Mouse (Mus musculus): ENCODE measurements around the gene Gata5. TPM values are rescaled to one million over a fixed set of nuclear protein-coding genes. Genes with fewer than 3 reads are reported as not detected.

The Gata5 gene
- polyA plus RNA-seq (2015; fragmentation: Nextera tagmentation; extraction: Ambion mirVana) = 0.05 TPM in 1 of 2 replicates, not detected in the other

GRCm38 (mm10) chr2:180334551-180334986 is at the start of gene Gata5:
Gata5 (minus strand) TSS chr2:180334699.
- Histone ChIP-seq H3K4me3 (peak within 1 kb of the TSS; percentile 34), H3K9ac (peak within 1 kb of the TSS; percentile 49; the same call in 1 of the 2 replicates), H3K27ac (no peak within 1 kb of the TSS), H3K9me3 (no peaks in the 10 kb centered on the region), H3K27me3 (peaks cover 96% of the 10 kb centered on the region), H3K4me2 (peak within 1 kb of the TSS; percentile 55), H3K36me3 (no peaks in the 10 kb centered on the region), H3K4me1 (replicated peaks) (peaks cover 15% of the 10 kb centered on the region)
- WGBS = under 1% methylated on average over 33 of the region's 33 CpGs
- no peak for ATAC-seq (ENCODE audit: low FRiP score)

- ATAC-seq (ENCODE audit: low FRiP score) = no peak
- no peaks in the 10 kb centered on the region for H3K9me3 ChIP-seq
- WGBS = 90% methylated on average over 5 of the region's 5 CpGs
Measured at GRCm38 (mm10) chr2:180376730-180377129, 42.2 kb upstream of the Gata5 start.

GRCm38 (mm10) chr2:180373256-180373655 is 38.8 kb upstream of the Gata5 start:
- Histone ChIP-seq H3K4me1 (replicated peaks) (no peaks in the 10 kb centered on the region), H3K27me3 (0 out of 2 replicates have a peak, but pooled peaks cover 3% of the 10 kb centered on the region), H3K4me2 (no peak overlapping the region), H3K4me3 (no peak overlapping the region), H3K36me3 (no peaks in the 10 kb centered on the region), H3K9ac (no peak overlapping the region), H3K9me3 (no peaks in the 10 kb centered on the region), H3K27ac (no peak overlapping the region)
- WGBS = 76% methylated on average over 10 of the region's 10 CpGs
- ATAC-seq (ENCODE audit: low FRiP score) = no peak

More at GRCm38 (mm10) chr2:180376730-180377129, 42.2 kb upstream of the Gata5 start:
- Histone ChIP-seq H3K27me3 (0 out of 2 replicates have a peak, but pooled peaks cover under 1% of the 10 kb centered on the region), H3K4me2 (no peak overlapping the region), H3K4me1 (replicated peaks) (no peaks in the 10 kb centered on the region), H3K9ac (no peak overlapping the region), H3K4me3 (no peak overlapping the region), H3K36me3 (no peaks in the 10 kb centered on the region), H3K27ac (no peak overlapping the region)

- H3K9ac ChIP-seq = no peak overlapping the region
- H3K27me3 ChIP-seq = peaks cover 3% of the 10 kb centered on the region; the same call in 1 of the 2 replicates
- no peaks in the 10 kb centered on the region for H3K9me3 ChIP-seq
- WGBS = 82% methylated on average over 5 of the region's 5 CpGs
- no peaks in the 10 kb centered on the region for H3K36me3 ChIP-seq
- H3K4me3 ChIP-seq = no peak overlapping the region
- H3K4me2 ChIP-seq = no peak overlapping the region
- no peak overlapping the region for H3K27ac ChIP-seq
- no peak for ATAC-seq (ENCODE audit: low FRiP score)
- no peaks in the 10 kb centered on the region for H3K4me1 ChIP-seq (replicated peaks)
Measured at GRCm38 (mm10) chr2:180368359-180368758, 33.9 kb upstream of the Gata5 start.

- Histone ChIP-seq H3K27me3 (peaks cover 3% of the 10 kb centered on the region; the same call in 1 of the 2 replicates), H3K4me1 (replicated peaks) (no peaks in the 10 kb centered on the region), H3K4me3 (no peak overlapping the region), H3K4me2 (no peak overlapping the region), H3K9me3 (no peaks in the 10 kb centered on the region), H3K27ac (no peak overlapping the region), H3K36me3 (no peaks in the 10 kb centered on the region), H3K9ac (no peak overlapping the region)
- 82% methylated on average over 4 of the region's 4 CpGs for WGBS
- ATAC-seq (ENCODE audit: low FRiP score) = no peak
Measured at GRCm38 (mm10) chr2:180367350-180367749, 32.9 kb upstream of the Gata5 start.

GRCm38 (mm10) chr2:180363434-180363720 is 28.9 kb upstream of the Gata5 start:
- ATAC-seq (ENCODE audit: low FRiP score) = no peak
- Histone ChIP-seq H3K9ac (no peak overlapping the region), H3K4me1 (replicated peaks) (no peaks in the 10 kb centered on the region), H3K36me3 (no peaks in the 10 kb centered on the region), H3K4me2 (no peak overlapping the region), H3K4me3 (no peak overlapping the region), H3K27me3 (peaks cover 12% of the 10 kb centered on the region), H3K27ac (no peak overlapping the region), H3K9me3 (no peaks in the 10 kb centered on the region)
- 86% methylated on average over 3 of the region's 3 CpGs for WGBS

- no peaks in the 10 kb centered on the region for H3K36me3 ChIP-seq
- H3K4me3 ChIP-seq = no peak overlapping the region
- H3K4me2 ChIP-seq = no peak overlapping the region
- H3K4me1 ChIP-seq (replicated peaks) = no peaks in the 10 kb centered on the region
- H3K27me3 ChIP-seq = peaks cover 15% of the 10 kb centered on the region
- H3K27ac ChIP-seq = no peak overlapping the region
- ATAC-seq (ENCODE audit: low FRiP score) = no peak
- no peak overlapping the region for H3K9ac ChIP-seq
- 75% methylated on average over 7 of the region's 7 CpGs for WGBS
- no peaks in the 10 kb centered on the region for H3K9me3 ChIP-seq
Measured at GRCm38 (mm10) chr2:180362585-180363433, 28.3 kb upstream of the Gata5 start.

GRCm38 (mm10) chr2:180359062-180359461 is 24.6 kb upstream of the Gata5 start:
- Histone ChIP-seq H3K27me3 (peaks cover 15% of the 10 kb centered on the region; the same call in 1 of the 2 replicates), H3K4me3 (no peak overlapping the region), H3K27ac (no peak overlapping the region), H3K36me3 (no peaks in the 10 kb centered on the region), H3K4me2 (no peak overlapping the region), H3K4me1 (replicated peaks) (no peaks in the 10 kb centered on the region), H3K9ac (no peak overlapping the region), H3K9me3 (no peaks in the 10 kb centered on the region)
- WGBS = 11% methylated on average over 4 of the region's 4 CpGs
- no peak for ATAC-seq (ENCODE audit: low FRiP score)

GRCm38 (mm10) chr2:180353338-180353737 is 18.8 kb upstream of the Gata5 start:
- peaks cover 17% of the 10 kb centered on the region; the same call in 1 of the 2 replicates for H3K27me3 ChIP-seq
- no peaks in the 10 kb centered on the region for H3K36me3 ChIP-seq
- H3K27ac ChIP-seq = no peak overlapping the region
- no peak overlapping the region for H3K9ac ChIP-seq
- no peaks in the 10 kb centered on the region for H3K9me3 ChIP-seq
- no peak overlapping the region for H3K4me3 ChIP-seq
- WGBS = 60% methylated on average over 18 of the region's 20 CpGs
- no peaks in the 10 kb centered on the region for H3K4me1 ChIP-seq (replicated peaks)
- peak overlapping the region; percentile 27; the same call in 1 of the 2 replicates for H3K4me2 ChIP-seq
- no peak for ATAC-seq (ENCODE audit: low FRiP score)

GRCm38 (mm10) chr2:180350700-180351099 is 16.2 kb upstream of the Gata5 start:
- 0 out of 2 replicates have a peak, but pooled peaks cover 21% of the 10 kb centered on the region for H3K27me3 ChIP-seq
- ATAC-seq (ENCODE audit: low FRiP score) = no peak
- 49% methylated on average over 2 of the region's 2 CpGs for WGBS
- H3K9ac ChIP-seq = no peak overlapping the region
- H3K4me3 ChIP-seq = no peak overlapping the region
- H3K4me2 ChIP-seq = no peak overlapping the region
- no peaks in the 10 kb centered on the region for H3K36me3 ChIP-seq
- H3K4me1 ChIP-seq (replicated peaks) = no peaks in the 10 kb centered on the region
- H3K27ac ChIP-seq = no peak overlapping the region
- no peaks in the 10 kb centered on the region for H3K9me3 ChIP-seq

- ATAC-seq (ENCODE audit: low FRiP score) = peak; percentile 65
Measured at GRCm38 (mm10) chr2:180346820-180347497, 12.5 kb upstream of the Gata5 start.

GRCm38 (mm10) chr2:180343092-180343491 is 8.6 kb upstream of the Gata5 start:
- no peak for ATAC-seq (ENCODE audit: low FRiP score)

More at GRCm38 (mm10) chr2:180346820-180347497, 12.5 kb upstream of the Gata5 start:
- H3K4me2 ChIP-seq = no peak overlapping the region
- H3K9me3 ChIP-seq = no peaks in the 10 kb centered on the region
- no peaks in the 10 kb centered on the region for H3K36me3 ChIP-seq
- H3K4me1 ChIP-seq (replicated peaks) = peaks cover 11% of the 10 kb centered on the region
- H3K4me3 ChIP-seq = no peak overlapping the region
- no peak overlapping the region for H3K27ac ChIP-seq
- no peak overlapping the region for H3K9ac ChIP-seq
- WGBS = 26% methylated on average over 9 of the region's 9 CpGs
- 0 out of 2 replicates have a peak, but pooled peaks cover 27% of the 10 kb centered on the region for H3K27me3 ChIP-seq

More at GRCm38 (mm10) chr2:180343092-180343491, 8.6 kb upstream of the Gata5 start:
- Histone ChIP-seq H3K4me1 (replicated peaks) (peaks cover 11% of the 10 kb centered on the region), H3K9ac (no peak overlapping the region), H3K4me2 (no peak overlapping the region), H3K27ac (no peak overlapping the region), H3K36me3 (no peaks in the 10 kb centered on the region), H3K9me3 (no peaks in the 10 kb centered on the region), H3K4me3 (no peak overlapping the region), H3K27me3 (peaks cover 43% of the 10 kb centered on the region)
- 86% methylated on average over 13 of the region's 13 CpGs for WGBS

All from hindbrain, embryonic 13.5 days (tissue).